Mouse (Mus musculus): ENCODE measurements around the gene Sephs1. TPM values are rescaled to one million over a fixed set of nuclear protein-coding genes. Genes with fewer than 3 reads are reported as not detected.

The Sephs1 gene
- polyA plus RNA-seq (2014; fragmentation: Nextera tagmentation; extraction: Ambion mirVana), result 134 and 140 TPM in 2 replicates

GRCm38 (mm10) chr2:4881350-4882248 is at the start of gene Sephs1:
Gene Sephs1 (plus strand): TSS chr2:4881564.
- Histone ChIP-seq H3K9me3 (ENCODE audit: control insufficient read depth, low read length) (no peaks in the 10 kb centered on the region), H3K36me3 (ENCODE audit: control insufficient read depth, insufficient read depth, low read length) (peaks cover 4% of the 10 kb centered on the region; the same call in 1 of the 2 replicates), H3K27me3 (ENCODE audit: control insufficient read depth, insufficient read depth, low read length) (no peaks in the 10 kb centered on the region), H3K4me2 (peak within 1 kb of the TSS; percentile 84), H3K4me1 (ENCODE audit: control insufficient read depth, insufficient read depth, low read length) (peaks cover 14% of the 10 kb centered on the region; the same call in 1 of the 2 replicates), H3K27ac (ENCODE audit: low read depth, low read length) (peak within 1 kb of the TSS; percentile 100), H3K4me3 (ENCODE audit: low read depth, low read length) (peak within 1 kb of the TSS; percentile 89), H3K9ac (ENCODE audit: low read length) (peak within 1 kb of the TSS; percentile 100)
- DNase-seq (ENCODE audit: low spot score, missing footprints) (peak; percentile 98), ATAC-seq (ENCODE audit: low FRiP score) (peak; percentile 80)
- 1% methylated on average over 84 of the region's 115 CpGs for WGBS

GRCm38 (mm10) chr2:4832166-4832565 is 49.2 kb upstream of the Sephs1 start:
- Histone ChIP-seq H3K36me3 (ENCODE audit: control insufficient read depth, insufficient read depth, low read length) (no peaks in the 10 kb centered on the region), H3K9me3 (ENCODE audit: control insufficient read depth, low read length) (no peaks in the 10 kb centered on the region), H3K4me2 (no peak overlapping the region), H3K4me3 (ENCODE audit: low read depth, low read length) (no peak overlapping the region), H3K9ac (ENCODE audit: low read length) (no peak overlapping the region), H3K27ac (ENCODE audit: low read depth, low read length) (no peak overlapping the region), H3K4me1 (ENCODE audit: control insufficient read depth, insufficient read depth, low read length) (no peaks in the 10 kb centered on the region), H3K27me3 (ENCODE audit: control insufficient read depth, insufficient read depth, low read length) (no peaks in the 10 kb centered on the region)
- ATAC-seq (ENCODE audit: low FRiP score) (no peak), DNase-seq (ENCODE audit: low spot score, missing footprints) (no peak)
- 83% methylated on average over 4 of the region's 4 CpGs for WGBS

- Histone ChIP-seq H3K4me2 (no peak overlapping the region), H3K36me3 (ENCODE audit: control insufficient read depth, insufficient read depth, low read length) (no peaks in the 10 kb centered on the region), H3K9me3 (ENCODE audit: control insufficient read depth, low read length) (no peaks in the 10 kb centered on the region), H3K4me3 (ENCODE audit: low read depth, low read length) (no peak overlapping the region), H3K4me1 (ENCODE audit: control insufficient read depth, insufficient read depth, low read length) (no peaks in the 10 kb centered on the region), H3K27me3 (ENCODE audit: control insufficient read depth, insufficient read depth, low read length) (no peaks in the 10 kb centered on the region), H3K9ac (ENCODE audit: low read length) (no peak overlapping the region), H3K27ac (ENCODE audit: low read depth, low read length) (no peak overlapping the region)
- DNase-seq (ENCODE audit: low spot score, missing footprints), result no peak
- WGBS, result 78% methylated on average over 2 of the region's 2 CpGs
- ATAC-seq (ENCODE audit: low FRiP score), result no peak
These were observed 31.9 kb upstream of the Sephs1 start for GRCm38 (mm10) chr2:4849449-4849848.

GRCm38 (mm10) chr2:4857186-4857585 is 24.2 kb upstream of the Sephs1 start:
- WGBS, result 74% methylated on average over 5 of the region's 5 CpGs
- H3K4me2 ChIP-seq, result no peak overlapping the region
- no peaks in the 10 kb centered on the region for H3K36me3 ChIP-seq (ENCODE audit: control insufficient read depth, insufficient read depth, low read length)
- no peaks in the 10 kb centered on the region for H3K27me3 ChIP-seq (ENCODE audit: control insufficient read depth, insufficient read depth, low read length)
- no peaks in the 10 kb centered on the region for H3K9me3 ChIP-seq (ENCODE audit: control insufficient read depth, low read length)
- H3K4me1 ChIP-seq (ENCODE audit: control insufficient read depth, insufficient read depth, low read length), result no peaks in the 10 kb centered on the region
- DNase-seq (ENCODE audit: low spot score, missing footprints) (no peak), ATAC-seq (ENCODE audit: low FRiP score) (no peak)
- no peak overlapping the region for H3K9ac ChIP-seq (ENCODE audit: low read length)
- H3K27ac ChIP-seq (ENCODE audit: low read depth, low read length), result no peak overlapping the region
- no peak overlapping the region for H3K4me3 ChIP-seq (ENCODE audit: low read depth, low read length)

- H3K4me2 ChIP-seq, result no peak overlapping the region
- no peaks in the 10 kb centered on the region for H3K4me1 ChIP-seq (ENCODE audit: control insufficient read depth, insufficient read depth, low read length)
- no peak for DNase-seq (ENCODE audit: low spot score, missing footprints)
- H3K4me3 ChIP-seq (ENCODE audit: low read depth, low read length), result no peak overlapping the region
- H3K9ac ChIP-seq (ENCODE audit: low read length), result no peak overlapping the region
- H3K9me3 ChIP-seq (ENCODE audit: control insufficient read depth, low read length), result no peaks in the 10 kb centered on the region
- H3K27ac ChIP-seq (ENCODE audit: low read depth, low read length), result no peak overlapping the region
- WGBS, result 81% methylated on average over 10 of the region's 10 CpGs
- no peak for ATAC-seq (ENCODE audit: low FRiP score)
- no peaks in the 10 kb centered on the region for H3K36me3 ChIP-seq (ENCODE audit: control insufficient read depth, insufficient read depth, low read length)
- H3K27me3 ChIP-seq (ENCODE audit: control insufficient read depth, insufficient read depth, low read length), result no peaks in the 10 kb centered on the region
These were observed 23.2 kb upstream of the Sephs1 start for GRCm38 (mm10) chr2:4858161-4858560.

- H3K27ac ChIP-seq (ENCODE audit: low read depth, low read length), result no peak overlapping the region
- H3K9me3 ChIP-seq (ENCODE audit: control insufficient read depth, low read length), result no peaks in the 10 kb centered on the region
- ATAC-seq (ENCODE audit: low FRiP score) (peak; percentile 79), DNase-seq (ENCODE audit: low spot score, missing footprints) (peak; percentile 99)
- H3K9ac ChIP-seq (ENCODE audit: low read length), result no peak overlapping the region
- H3K4me3 ChIP-seq (ENCODE audit: low read depth, low read length), result no peak overlapping the region
- 56% methylated on average over 7 of the region's 7 CpGs for WGBS
- no peaks in the 10 kb centered on the region for H3K27me3 ChIP-seq (ENCODE audit: control insufficient read depth, insufficient read depth, low read length)
- no peaks in the 10 kb centered on the region for H3K36me3 ChIP-seq (ENCODE audit: control insufficient read depth, insufficient read depth, low read length)
- no peaks in the 10 kb centered on the region for H3K4me1 ChIP-seq (ENCODE audit: control insufficient read depth, insufficient read depth, low read length)
- no peak overlapping the region for H3K4me2 ChIP-seq
These were observed 17.2 kb upstream of the Sephs1 start for GRCm38 (mm10) chr2:4864008-4864816.

- ATAC-seq (ENCODE audit: low FRiP score), result peak; percentile 24; the same call in 1 of the 2 replicates
- no peak for DNase-seq (ENCODE audit: low spot score, missing footprints)
These were observed 16.5 kb upstream of the Sephs1 start for GRCm38 (mm10) chr2:4864817-4865296.

GRCm38 (mm10) chr2:4868028-4868725 is 13.2 kb upstream of the Sephs1 start:
- H3K4me1 ChIP-seq (ENCODE audit: control insufficient read depth, insufficient read depth, low read length), result no peaks in the 10 kb centered on the region
- no peaks in the 10 kb centered on the region for H3K36me3 ChIP-seq (ENCODE audit: control insufficient read depth, insufficient read depth, low read length)
- H3K9ac ChIP-seq (ENCODE audit: low read length), result no peak overlapping the region
- WGBS, result 86% methylated on average over 12 of the region's 12 CpGs
- H3K27ac ChIP-seq (ENCODE audit: low read depth, low read length), result no peak overlapping the region
- no peak overlapping the region for H3K4me3 ChIP-seq (ENCODE audit: low read depth, low read length)
- no peaks in the 10 kb centered on the region for H3K27me3 ChIP-seq (ENCODE audit: control insufficient read depth, insufficient read depth, low read length)
- no peak overlapping the region for H3K4me2 ChIP-seq
- DNase-seq (ENCODE audit: low spot score, missing footprints), result peak; percentile 17
- H3K9me3 ChIP-seq (ENCODE audit: control insufficient read depth, low read length), result no peaks in the 10 kb centered on the region
- ATAC-seq (ENCODE audit: low FRiP score), result no peak

More at GRCm38 (mm10) chr2:4864817-4865296, 16.5 kb upstream of the Sephs1 start:
- no peaks in the 10 kb centered on the region for H3K4me1 ChIP-seq (ENCODE audit: control insufficient read depth, insufficient read depth, low read length)
- H3K36me3 ChIP-seq (ENCODE audit: control insufficient read depth, insufficient read depth, low read length), result no peaks in the 10 kb centered on the region
- H3K9me3 ChIP-seq (ENCODE audit: control insufficient read depth, low read length), result no peaks in the 10 kb centered on the region
- H3K27ac ChIP-seq (ENCODE audit: low read depth, low read length), result no peak overlapping the region
- H3K4me2 ChIP-seq, result no peak overlapping the region
- WGBS, result 51% methylated on average over 9 of the region's 9 CpGs
- H3K4me3 ChIP-seq (ENCODE audit: low read depth, low read length), result no peak overlapping the region
- no peak overlapping the region for H3K9ac ChIP-seq (ENCODE audit: low read length)
- H3K27me3 ChIP-seq (ENCODE audit: control insufficient read depth, insufficient read depth, low read length), result no peaks in the 10 kb centered on the region

Measured in midbrain, embryonic 11.5 days (tissue).